Mouse (Mus musculus) gonadal fat pad, adult 2 months (tissue): ENCODE measurements at regions not wholly inside any gene's neighbourhood (a gene's known extent, or its start where the extent isn't known, plus 50 kb on each side); places are given as distances from the start of the nearest gene placed in this dataset.

Source experiments
- DNase-seq: peaks from one replicate; pipeline ENCODE4 v3.0.0-alpha.2; 2012; ENCODE audit warnings: low read depth

DNA sequence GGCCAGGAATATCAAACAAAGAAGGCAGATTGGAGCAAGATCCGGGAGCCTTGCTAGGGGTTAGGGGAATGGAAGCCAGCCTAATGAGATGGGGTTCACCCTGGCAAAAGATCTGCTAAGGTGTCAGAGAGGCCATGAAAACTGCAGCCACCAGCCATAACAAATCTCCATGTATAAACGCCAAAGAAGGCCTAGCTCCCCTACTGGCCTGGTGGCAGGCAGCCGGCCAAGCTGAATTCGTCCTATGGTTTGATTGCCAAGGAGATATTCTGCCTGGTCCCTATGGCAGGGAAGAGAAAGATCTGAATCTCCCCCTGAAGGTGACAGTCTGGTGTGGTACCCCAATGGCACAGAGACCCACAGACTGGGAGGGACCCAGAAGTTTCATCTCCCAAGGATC is 104.8 kb upstream of the E030018B13Rik start:
- DNase-seq = no peak

DNA sequence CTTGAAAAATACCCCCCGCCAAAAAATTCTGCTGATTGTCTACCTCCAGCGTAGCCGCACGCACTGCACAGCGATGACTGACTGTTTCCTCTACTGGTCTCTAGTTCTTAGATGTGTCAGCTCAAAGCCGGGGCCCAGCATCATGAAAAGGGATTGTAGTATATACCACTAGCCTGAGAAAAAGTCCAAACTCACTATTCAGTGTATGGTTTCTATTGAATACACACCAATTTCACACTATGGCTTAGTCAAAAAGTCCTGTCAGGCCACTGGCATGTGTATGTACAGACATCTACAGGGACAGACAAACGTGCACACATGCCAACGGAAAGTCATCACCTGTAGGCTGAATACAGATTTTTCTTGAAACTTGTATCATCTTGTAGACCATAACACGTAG is 101.1 kb upstream of the E030018B13Rik start:
- DNase-seq = no peak

DNA sequence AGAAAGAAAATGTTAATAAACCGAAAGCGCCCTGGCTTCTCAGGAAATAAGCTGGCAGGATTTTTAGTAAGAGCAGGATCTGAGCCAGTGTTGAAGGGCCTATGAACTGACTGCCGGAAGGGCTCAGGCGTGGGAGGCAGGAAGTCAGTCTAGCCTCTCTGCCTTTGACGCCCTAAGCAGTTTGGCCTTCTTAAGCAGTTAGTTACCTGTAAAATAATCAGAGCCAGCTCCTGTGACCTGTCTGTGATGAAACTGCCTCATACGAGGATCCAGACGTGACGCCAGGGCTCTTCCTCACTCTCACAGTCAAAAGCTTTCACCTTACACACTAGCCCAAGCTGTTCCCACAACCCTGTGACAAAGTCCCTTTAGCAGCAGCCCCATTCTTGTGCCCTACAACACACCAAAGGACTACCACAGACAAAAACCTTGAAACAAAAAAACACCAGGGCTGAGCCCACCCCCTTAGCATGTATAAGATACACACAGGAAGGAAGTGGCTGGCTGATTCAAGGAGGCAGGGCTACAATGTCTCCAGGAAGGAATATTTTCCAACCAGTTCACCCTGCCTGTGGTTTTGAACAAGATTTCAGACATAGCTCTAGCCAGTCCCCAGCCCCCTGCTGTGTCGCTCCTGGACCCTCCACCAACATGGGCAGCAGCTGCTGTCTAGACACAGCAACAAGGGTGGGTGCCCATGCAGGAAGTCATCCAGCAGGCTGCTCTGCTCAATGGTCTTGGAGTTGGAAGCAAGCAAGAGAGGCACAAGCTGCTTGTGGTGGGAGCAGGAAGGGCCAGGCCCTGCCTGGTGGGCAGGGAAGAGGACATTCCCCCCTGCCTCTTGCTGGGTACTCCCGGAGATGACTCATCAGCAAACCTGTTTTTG is 100.4 kb upstream of the E030018B13Rik start:
- peak; percentile 89 for DNase-seq

DNA sequence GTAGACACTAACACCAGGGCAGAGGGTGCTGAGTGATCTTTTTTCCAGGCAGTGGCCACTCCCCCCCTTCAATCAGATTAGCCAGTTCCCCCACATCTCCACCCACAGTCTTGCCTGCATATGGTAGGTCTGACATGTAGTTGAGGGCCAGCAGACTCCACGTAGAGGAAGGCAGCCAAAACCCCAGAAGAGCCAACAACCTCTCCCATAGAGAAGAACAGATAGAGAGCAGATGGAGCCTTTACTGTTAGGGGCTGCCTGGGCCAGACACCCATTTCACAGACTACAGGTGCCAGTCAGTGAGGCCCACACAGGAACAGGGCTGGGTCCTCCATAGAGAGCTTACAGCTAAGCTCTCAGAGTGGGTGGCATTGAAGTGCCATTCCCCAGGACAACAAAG is 99.2 kb upstream of the E030018B13Rik start:
- DNase-seq = no peak

DNA sequence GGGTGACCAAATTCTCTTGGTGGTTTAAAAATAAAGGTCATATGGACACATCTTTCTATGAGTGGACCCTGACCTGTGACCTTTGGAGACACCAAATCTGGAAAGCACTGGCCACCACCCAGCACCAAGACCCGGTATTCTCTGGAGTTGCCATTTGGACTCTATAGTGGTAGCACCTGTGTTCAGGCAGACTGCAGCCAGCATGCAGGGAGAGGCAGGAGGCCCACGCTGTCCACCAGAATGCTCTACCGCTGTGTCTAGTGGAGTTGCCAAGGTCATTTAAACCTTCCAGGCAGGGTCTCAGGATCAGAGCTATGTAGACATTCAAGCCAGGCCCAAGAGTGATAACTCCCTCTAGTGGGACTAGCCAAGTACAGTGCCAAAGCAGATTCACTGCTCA is 98.6 kb upstream of the E030018B13Rik start:
- DNase-seq = no peak

DNA sequence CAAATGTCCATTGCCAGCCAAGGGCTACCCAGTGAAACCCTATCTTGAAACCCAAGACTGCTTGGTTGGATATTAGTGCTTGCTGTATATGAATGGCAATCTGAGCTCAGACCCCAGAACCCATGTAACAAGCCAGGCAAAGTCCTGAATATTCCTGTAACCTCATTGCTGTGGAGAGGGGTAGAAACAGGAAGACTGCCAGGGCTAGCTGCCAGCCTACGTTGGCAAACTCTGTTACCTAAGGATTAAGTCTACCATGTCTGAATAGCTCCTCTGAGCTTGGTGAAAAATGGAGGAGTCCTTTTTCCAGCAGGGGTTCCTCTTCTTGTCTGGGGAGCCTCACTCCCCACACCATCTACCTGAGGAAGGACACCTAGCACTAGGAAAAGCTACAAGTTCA is 96.4 kb upstream of the E030018B13Rik start:
- DNase-seq = no peak

DNA sequence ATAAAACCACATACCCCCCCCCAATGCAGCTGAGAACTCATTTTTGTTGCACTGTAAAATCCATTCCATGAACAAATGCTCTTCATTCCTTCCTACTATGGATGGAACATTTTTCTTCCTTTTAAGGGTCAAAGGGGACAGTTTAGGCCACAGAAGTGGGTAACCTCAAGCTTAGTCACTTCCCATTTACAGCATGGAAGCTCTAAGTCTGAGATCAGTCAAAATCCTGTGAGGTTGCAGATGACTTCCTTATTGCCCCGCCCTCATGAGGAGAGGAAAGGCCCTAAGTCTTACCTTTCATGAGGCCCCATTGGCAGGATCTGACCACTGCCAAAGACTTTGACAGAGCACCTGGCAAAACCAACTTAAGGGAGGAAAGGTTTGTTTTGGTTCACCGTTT is 94.7 kb upstream of the E030018B13Rik start:
- DNase-seq = no peak

DNA sequence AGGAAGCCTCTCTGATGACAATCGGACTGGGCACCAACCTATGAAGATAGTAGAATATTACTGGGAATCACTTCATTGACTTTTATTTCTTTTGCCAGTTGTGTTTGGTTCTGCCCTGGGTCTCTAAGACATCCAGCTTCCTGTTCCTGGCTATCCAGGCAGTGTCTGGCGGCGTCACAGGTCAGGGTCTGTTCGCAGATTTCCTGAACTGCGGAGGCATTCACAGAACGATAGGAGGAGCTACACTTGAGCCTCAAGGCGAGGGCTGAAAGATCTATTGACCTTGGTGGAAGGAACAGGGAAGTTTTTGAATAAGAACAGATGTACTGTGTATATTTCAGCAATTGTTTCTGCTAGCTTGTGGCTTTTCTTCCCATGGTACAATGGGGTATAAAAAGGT is 92.6 kb upstream of the E030018B13Rik start:
- DNase-seq = no peak

DNA sequence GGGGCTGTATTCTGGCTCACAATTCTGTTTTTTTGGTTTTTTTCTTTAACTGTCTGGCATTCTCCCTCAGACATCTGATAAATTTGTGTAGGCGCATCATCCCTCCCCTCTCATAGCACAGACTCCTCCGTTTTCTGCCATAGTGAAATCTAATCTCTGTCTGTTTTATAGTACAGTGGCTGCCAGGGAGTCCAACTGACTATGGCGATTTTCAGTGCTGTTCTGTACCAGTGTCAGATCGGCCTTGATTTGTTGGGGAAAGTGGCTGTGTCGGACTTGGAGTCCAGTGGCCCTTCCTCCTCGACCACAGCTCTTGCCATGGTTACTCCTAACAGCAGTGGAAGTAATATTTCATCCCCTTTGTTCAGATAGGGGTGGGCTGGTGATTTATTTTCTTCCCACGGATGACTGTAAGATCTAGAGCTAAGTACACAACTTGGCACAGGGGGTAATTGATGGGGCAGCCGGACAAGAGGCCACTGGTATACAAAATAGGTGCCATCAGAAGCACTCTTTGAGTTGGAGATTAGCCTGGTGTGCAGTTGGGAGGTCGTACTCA is 87.2 kb upstream of the E030018B13Rik start:
- no peak for DNase-seq

DNA sequence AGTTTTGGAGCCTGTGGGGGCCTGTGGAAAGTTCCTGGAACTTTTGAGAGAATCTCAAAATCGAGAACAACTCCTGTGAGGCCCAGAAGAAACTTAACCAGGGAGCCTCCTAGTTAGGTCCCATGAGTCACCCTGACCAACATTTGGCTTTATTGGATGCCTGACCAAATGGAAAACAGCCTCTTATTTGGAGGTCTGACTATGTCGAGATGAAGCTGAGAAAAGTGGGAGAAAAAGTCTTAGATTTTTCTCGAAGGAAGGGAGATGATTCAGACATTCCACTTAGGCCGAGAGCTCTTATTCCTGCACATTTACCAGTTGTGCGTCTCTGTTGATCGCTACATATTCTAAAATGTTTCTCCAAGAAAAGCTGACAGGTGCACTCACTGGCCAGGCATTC is 83.0 kb upstream of the E030018B13Rik start:
- no peak for DNase-seq

DNA sequence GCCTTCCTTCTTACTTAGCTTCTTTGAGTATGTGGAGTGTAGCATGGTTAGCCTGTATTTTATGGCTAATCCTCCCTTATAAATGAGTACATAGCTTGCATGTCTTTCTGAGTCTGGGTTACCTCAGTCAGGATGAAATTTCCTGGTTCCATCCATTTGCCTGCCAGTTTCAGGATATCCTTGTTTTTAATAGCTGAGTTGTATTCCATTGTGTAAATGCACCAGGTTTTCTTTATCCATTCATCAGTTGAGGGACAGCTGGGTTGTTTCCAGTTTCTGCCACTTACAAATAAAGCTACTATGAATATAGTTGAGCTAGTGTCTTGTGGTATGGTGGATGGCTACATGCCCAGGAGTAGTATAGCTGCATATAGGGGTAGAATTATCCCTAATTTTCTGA is 80.7 kb upstream of the E030018B13Rik start:
- DNase-seq = no peak
